Mouse (Mus musculus) stomach, postnatal 0 days (tissue): ENCODE measurements around the gene Gemin4.

Experiments
- CTCF ChIP-seq: IDR thresholded peaks from 2 replicates; pipeline ENCODE4 v1.5.1; 2016; ENCODE audit warnings: antibody characterized with exemption, low read depth, mild to moderate bottlenecking, moderate library complexity
- EP300 ChIP-seq: optimal IDR thresholded peaks from 2 replicates; pipeline ENCODE3; 2016; ENCODE audit warnings: antibody characterized with exemption

DNA sequence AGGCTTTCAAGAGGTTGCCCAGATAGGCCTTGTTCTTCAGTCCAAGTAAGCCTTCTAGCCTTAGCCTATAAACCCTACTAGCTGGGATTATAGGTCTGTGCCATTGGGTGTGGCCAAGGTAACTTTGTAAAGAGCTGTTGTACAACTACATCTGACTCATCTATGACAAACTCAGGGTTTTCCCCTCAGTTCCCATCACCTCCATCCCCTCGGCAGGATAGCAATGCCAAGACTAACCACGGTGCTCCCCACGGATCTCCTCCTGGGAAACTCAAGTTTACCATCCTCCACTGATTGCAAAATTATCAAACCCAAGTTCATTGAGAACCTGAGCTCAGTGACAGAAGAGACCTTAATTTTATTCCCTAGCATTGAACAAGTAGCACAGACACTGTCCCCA is 18.7 kb upstream of the Gemin4 start:
- TF ChIP-seq EP300 (no peak), CTCF (no peak)
